Mouse (Mus musculus) heart, adult 18-20 months (tissue): ENCODE measurements around the gene Angptl7. TPM values are rescaled to one million over a fixed set of nuclear protein-coding genes. Genes with fewer than 3 reads are reported as not detected.

Source experiments
- DNase-seq, 2 experiments: peaks; one replicate each; pipeline ENCODE4 v3.0.0; 2021 to 2022; ENCODE audit warnings: mixed read lengths in 1 of 2
- total RNA-seq, 2 experiments: library from RNA; stranded (reverse); gene quantifications; 2 replicates each; pipeline ENCODE4 v1.2.3; 2021

The Angptl7 gene
- total RNA-seq, 2 experiments from 2014 or later = 1.2 to 2.0 TPM

DNA sequence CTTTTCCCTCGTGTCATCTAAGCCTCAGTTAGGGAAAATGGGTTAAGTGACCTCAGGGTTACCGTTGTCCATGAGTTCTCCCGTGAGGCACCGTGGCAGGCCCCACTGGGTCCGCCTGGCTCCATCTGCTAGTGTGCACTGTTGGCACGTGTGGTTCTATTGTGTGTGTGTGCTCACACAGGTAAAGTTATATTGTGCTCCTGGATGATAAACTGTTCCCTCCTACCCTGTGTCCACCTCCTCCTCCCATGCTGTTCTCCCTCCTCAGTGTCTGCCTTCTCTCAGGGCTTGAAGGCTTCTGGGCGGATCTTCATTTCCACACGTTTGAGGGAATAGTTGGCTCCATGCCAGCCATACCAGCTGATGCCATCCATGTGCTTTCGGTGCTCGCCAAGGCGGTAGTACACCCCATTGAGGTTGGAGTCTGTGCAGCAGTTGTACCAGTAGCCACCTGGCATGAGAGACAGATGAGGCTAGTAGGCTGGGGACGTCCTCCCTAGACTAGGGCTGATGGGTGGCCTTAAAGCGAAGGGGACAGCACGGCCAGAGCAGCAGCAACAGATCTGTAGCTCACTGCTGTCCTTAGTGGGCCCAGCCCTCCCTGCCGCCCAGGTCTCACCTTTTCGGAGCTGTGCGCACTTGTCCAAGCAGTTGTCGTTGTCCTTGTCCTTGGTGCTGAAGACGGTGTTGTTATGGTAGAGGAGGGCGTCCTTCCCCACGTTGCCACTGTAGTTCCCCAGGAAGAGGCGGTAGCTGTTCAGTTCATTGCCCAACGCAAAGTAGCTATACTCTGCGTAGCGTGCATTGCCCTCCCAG lies 4.2 kb downstream of the Angptl7 start:
- no peak for DNase-seq

DNA sequence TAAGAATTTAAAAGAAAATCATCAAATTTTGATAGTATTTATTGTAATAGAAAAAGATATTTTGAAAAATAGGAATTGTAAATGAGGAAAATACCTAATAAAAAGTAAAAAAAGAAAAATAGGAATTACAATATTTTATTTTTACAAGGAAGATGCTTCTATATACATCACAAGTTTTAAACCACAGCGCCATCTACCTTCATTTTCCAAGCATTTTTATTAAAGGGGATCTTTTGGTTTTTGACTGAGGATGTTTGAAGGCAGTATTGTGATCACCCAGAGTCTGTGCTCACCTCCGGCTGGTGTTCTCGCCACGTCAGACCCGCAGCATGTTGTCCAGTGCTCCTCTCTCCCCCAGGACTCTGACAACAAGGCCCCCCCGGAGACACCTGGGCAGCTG lies 5.1 kb downstream of the Angptl7 start:
- DNase-seq = no peak

DNA sequence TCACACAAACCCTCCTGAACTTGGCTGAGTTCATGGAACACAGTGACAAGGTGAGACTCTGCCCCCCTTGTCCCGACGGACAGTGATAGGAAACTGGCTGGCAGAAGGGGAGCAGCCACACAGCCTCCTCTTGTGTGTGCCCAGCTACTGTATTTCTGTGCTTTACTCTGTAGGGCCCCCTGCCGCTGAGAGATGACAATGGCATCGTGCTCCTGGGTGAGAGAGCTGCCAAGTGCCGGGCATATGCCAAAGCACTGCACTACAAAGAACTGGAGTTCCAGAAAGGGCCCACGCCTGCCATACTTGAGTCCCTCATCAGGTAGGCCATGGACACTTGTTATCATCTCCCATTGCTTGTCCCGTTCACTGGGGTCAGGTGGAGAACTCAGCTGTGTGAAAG lies 8.8 kb downstream of the Angptl7 start:
- no peak for DNase-seq

DNA sequence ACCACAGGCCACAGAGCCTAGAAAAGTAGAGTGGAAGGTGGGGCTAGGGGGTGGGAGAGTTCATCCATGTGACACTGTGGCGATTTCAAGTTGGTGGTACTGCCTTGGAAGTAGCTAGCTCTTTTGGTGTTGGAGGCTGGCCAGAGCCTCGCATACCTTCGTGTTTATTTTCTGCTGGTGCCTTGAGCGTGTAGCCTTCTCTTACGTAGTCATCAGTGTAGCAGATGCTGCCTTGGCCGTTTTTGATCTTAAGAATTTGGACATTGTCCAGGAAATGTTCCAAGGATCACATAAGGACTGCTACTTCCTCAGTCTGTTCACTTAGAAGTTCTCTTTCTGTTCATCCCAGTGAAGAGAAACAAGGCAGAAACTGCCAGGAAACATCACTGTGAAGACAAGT lies 9.8 kb downstream of the Angptl7 start:
- no peak for DNase-seq

- DNase-seq = no peak
Measured at GRCm38 (mm10) chr4:148487841-148488240, 12.4 kb downstream of the Angptl7 start.

- DNase-seq = no peak
Measured at GRCm38 (mm10) chr4:148484511-148484910, 15.7 kb downstream of the Angptl7 start.

DNA sequence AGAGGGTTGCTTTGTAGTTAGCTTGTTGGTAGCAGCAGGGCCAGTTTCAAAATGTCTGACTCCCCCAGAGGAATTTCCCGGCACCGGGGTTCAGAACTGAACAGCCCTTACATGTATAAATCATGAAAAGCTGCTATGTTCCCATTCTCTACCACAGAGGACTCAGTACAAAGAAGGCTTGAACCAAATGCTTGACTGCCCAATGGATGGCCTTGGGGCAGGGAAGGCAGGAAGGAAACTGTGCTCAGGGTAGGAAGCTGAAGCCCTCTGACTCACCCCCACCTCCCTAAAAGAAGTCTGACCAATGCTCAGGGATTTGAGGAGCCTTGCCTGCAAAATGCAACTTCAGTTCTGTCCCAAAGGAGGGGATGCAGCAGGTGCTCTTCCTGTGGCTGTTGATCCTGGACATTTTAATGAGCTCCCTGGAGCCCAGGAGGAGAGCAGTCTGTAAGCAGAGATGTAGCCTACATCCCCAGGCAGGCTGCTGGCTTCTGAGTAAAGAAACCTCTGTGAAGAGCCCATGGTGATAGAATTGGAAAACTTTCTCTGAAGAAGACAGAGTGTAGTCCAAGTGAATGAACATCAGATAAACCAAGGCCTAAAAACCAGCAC lies 18.6 kb downstream of the Angptl7 start:
- no peak for DNase-seq

- DNase-seq = no peak
Measured at GRCm38 (mm10) chr4:148480245-148480644, 20.0 kb downstream of the Angptl7 start.

GRCm38 (mm10) chr4:148473496-148473895 lies 26.8 kb downstream of the Angptl7 start:
- no peak for DNase-seq

GRCm38 (mm10) chr4:148472436-148473174 lies 27.7 kb downstream of the Angptl7 start:
- DNase-seq = peak in 1 of 2 experiments; percentile 23

GRCm38 (mm10) chr4:148471363-148471806 lies 28.9 kb downstream of the Angptl7 start:
- no peak for DNase-seq

DNA sequence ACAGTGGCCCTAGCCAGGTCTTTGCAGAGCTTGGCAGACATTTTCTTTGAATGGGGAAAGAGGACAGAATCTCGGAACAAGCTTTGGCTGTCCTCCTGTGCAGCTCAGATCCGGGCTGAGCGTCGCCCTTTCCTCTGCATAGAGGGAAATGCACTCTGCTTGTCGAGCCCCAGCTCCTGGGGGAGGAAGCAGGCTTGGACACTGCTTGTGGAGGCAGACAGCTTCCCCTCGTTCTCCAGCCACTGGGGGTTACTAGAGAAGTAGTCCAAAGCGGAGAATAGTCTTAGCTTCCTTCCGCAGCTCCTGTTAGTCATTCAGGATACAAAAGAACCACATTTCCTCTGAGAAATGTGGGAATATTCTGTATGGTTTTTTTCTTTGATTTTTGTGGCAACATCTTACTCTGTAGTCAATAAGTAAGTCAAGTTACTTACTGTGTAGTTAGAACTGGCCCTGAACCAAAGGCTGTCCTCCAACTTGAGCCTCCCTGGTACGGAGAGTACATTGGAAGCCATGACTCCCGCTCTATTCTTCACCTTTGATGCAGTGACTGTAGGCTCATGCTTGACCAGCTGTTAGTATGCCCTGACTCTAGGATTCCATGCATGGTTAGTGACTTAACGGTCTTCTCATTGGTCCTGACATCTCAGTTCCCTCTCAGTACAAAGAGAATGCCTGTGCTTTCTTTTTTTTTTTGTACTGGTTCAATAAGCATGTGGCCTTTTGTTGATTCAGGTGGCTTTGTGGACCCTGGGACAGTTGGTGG lies 30.6 kb downstream of the Angptl7 start:
- peak in 1 of 2 experiments; percentile 25 for DNase-seq

- DNase-seq = no peak
Measured at GRCm38 (mm10) chr4:148468396-148468795, 31.9 kb downstream of the Angptl7 start.

GRCm38 (mm10) chr4:148466511-148467079 lies 33.7 kb downstream of the Angptl7 start:
- DNase-seq = no peak

DNA sequence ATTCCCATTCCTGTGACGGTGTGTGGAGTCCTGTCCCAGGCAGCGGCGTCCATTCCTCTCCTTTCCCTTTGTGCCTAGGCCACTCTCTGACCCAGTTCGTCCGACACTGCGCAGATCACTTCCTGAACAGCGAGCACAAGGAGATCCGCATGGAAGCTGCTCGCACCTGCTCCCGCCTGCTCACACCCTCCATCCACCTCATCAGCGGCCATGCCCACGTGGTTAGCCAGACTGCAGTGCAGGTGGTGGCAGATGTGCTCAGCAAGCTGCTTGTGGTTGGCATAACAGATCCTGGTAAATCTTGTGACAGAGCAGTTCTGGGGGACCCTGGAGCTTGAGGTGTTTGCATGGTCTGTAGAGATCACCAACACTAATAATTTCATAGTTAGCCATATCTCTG lies 35.4 kb downstream of the Angptl7 start:
- no peak for DNase-seq

DNA sequence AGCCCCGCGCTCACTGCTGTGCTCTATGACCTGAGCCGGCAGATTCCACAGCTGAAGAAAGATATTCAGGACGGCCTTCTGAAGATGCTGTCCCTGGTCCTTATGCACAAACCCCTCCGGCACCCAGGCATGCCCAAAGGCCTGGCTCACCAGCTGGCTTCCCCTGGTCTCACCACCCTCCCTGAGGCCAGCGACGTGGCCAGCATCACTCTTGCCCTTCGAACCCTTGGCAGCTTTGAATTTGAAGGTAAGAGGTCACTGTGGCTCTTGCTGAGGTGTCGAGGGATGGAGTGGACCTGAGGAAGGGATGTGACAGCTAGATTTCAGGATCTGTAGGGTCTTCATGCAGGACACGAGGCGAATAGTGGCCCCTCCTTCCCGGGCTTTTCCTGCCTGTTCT lies 36.0 kb downstream of the Angptl7 start:
- DNase-seq = no peak

DNA sequence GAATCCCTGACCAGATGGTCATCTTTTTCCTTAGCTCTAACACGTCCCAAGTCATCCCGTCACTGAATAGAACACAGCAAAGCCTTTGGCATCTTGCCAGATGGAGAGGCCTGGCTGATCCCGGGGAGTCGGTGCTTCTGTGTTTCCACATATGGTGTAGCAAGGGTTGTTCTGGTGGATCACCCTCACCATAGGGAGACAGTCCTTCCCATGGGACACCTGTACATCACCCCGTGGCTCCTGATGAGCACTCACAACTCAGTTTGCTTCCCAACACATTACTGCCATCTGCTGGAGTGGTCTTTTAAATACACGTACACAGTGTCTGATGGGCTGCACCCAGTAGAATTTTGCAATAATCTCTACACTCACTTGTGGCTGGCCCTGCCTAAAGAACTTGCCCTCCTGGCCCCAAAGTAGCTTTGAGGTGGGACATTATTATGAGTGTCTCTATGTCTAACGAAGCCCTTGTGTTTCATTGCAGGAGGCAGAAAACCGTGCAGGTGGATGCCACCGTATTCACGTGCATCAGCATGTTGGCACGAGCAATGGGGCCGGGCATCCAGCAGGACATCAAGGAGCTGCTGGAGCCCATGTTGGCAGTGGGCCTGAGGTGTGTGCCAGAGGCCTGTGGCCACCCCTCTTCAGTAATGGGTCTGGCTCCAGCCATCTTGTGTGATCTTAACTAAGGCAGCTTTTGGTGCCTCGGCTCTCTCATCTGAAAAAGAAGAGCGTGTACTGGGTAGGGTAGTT lies 36.9 kb downstream of the Angptl7 start:
- peak; percentile 21 to 58 for DNase-seq

- no peak for DNase-seq
Measured at GRCm38 (mm10) chr4:148462717-148463116, 37.5 kb downstream of the Angptl7 start.

DNA sequence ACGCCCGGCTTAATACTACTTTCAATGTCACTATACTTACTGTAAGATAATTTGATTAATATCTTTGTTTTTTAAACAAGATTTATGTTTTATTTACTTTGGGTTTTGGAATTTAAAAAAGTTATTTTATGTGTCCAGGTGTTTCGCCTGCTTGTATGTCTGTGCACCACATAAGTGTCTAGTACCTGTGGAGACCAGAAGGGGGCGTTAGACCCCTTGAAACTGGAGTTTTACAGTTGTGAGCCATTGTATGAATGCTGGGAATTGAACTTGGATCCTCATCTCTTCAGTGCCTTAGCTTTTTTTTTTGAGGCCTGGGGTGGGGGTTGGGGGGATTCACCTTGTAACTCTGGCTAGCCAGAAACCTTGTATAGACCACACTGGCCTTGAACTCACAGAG lies 38.5 kb downstream of the Angptl7 start:
- no peak for DNase-seq

- no peak for DNase-seq
Measured at GRCm38 (mm10) chr4:148460656-148461284, 39.5 kb downstream of the Angptl7 start.
